Mouse (Mus musculus) MEL (cell line): Measurements from ENCODE around the gene Tsn. TPM values are rescaled to one million over a fixed set of nuclear protein-coding genes. Genes with fewer than 3 reads are reported as not detected.

Experiments used
- DNase-seq: peaks from one replicate; pipeline ENCODE4 v3.0.0; 2011; ENCODE audit warnings: low read depth, low spot score
- H3K27ac ChIP-seq: 2 replicates; pipeline ENCODE4 v1.5.1; 2012; ENCODE audit warnings: low read depth, mild to moderate bottlenecking, control low read depth, low read length, moderate library complexity; ENCODE audit not compliant: control insufficient read depth
- H3K27me3 ChIP-seq, 2 experiments: fragments of 150-350 bp in 1 of 2; sonication (generic) in 1 of 2; 2 replicates each; pipeline ENCODE4 v1.6.1; 2012; ENCODE audit warnings: low read length in 2 of 2, mild to moderate bottlenecking in 2 of 2, improper control_type of control experiment in 1 of 2, moderate library complexity in 1 of 2; ENCODE audit not compliant: insufficient read depth in 2 of 2, control insufficient read depth in 1 of 2
- H3K36me3 ChIP-seq, 2 experiments: 2 replicates each; pipeline ENCODE4 v1.6.1; 2012 to 2014; ENCODE audit warnings: low read length in 2 of 2, improper control_type of control experiment in 1 of 2, inconsistent platforms in 1 of 2, mild to moderate bottlenecking in 1 of 2; ENCODE audit not compliant: insufficient read depth in 2 of 2, control insufficient read depth in 1 of 2
- H3K4me1 ChIP-seq, 2 experiments: fragments of 150-350 bp in 1 of 2; sonication (generic) in 1 of 2; 2 replicates each; pipeline ENCODE4 v1.6.1; 2012; ENCODE audit warnings: low read length in 2 of 2, improper control_type of control experiment in 1 of 2, mild to moderate bottlenecking in 1 of 2; ENCODE audit not compliant: insufficient read depth in 2 of 2, control insufficient read depth in 1 of 2
- H3K4me3 ChIP-seq, 2 experiments: fragments of 150-350 bp in 1 of 2; sonication (generic) in 1 of 2; 2 replicates each; pipeline ENCODE4 v1.5.1; 2012; ENCODE audit warnings: low read depth in 2 of 2, low read length in 2 of 2, mild to moderate bottlenecking in 2 of 2, moderate library complexity in 2 of 2, control low read depth in 1 of 2, improper control_type of control experiment in 1 of 2; ENCODE audit not compliant: control insufficient read depth in 1 of 2, insufficient read depth in 1 of 2
- H3K79me2 ChIP-seq: 2 replicates; pipeline ENCODE4 v1.6.1; 2012; ENCODE audit warnings: mild to moderate bottlenecking, low read length, moderate library complexity; ENCODE audit not compliant: control insufficient read depth, poor library complexity, insufficient read depth
- H3K9ac ChIP-seq: 2 replicates; pipeline ENCODE4 v1.6.1; 2012; ENCODE audit warnings: low read depth, mild to moderate bottlenecking, control low read depth, low read length, moderate library complexity; ENCODE audit not compliant: control insufficient read depth, poor library complexity, severe bottlenecking
- H3K9me3 ChIP-seq: fragments of 150-350 bp; sonication (generic); replicated peaks from 2 replicates; pipeline ENCODE4 v1.6.1; 2012; ENCODE audit warnings: mild to moderate bottlenecking, low read length, improper control_type of control experiment, moderate library complexity; ENCODE audit not compliant: insufficient read depth
- BHLHE40 ChIP-seq: IDR thresholded peaks from 2 replicates; pipeline ENCODE4 v1.6.1; 2012; ENCODE audit warnings: low read depth, mild to moderate bottlenecking, inconsistent platforms, low read length, improper control_type of control experiment, borderline replicate concordance
- CHD1 ChIP-seq: IDR thresholded peaks from 2 replicates; pipeline ENCODE4 v1.6.1; 2012; ENCODE audit warnings: low read depth, mild to moderate bottlenecking, inconsistent platforms, low read length, improper control_type of control experiment
- ELF1 ChIP-seq: IDR thresholded peaks from 2 replicates; pipeline ENCODE4 v1.6.1; 2014; ENCODE audit warnings: low read depth, mild to moderate bottlenecking, inconsistent platforms, low read length, improper control_type of control experiment, moderate library complexity
- GABPA ChIP-seq: IDR thresholded peaks from 2 replicates; pipeline ENCODE4 v1.6.1; 2012; ENCODE audit warnings: low read depth, mild to moderate bottlenecking, inconsistent platforms, low read length, improper control_type of control experiment, moderate library complexity
- GATA1 ChIP-seq: IDR thresholded peaks from 2 replicates; pipeline ENCODE4 v1.6.1; 2011; ENCODE audit warnings: low read depth, low read length, improper control_type of control experiment
- MAFK ChIP-seq: IDR thresholded peaks from 2 replicates; pipeline ENCODE4 v1.6.1; 2011; ENCODE audit warnings: low read depth, mild to moderate bottlenecking, low read length, improper control_type of control experiment, borderline replicate concordance
- MAX ChIP-seq: IDR thresholded peaks from 2 replicates; pipeline ENCODE4 v1.6.1; 2011; ENCODE audit warnings: low read length, improper control_type of control experiment
- MAZ ChIP-seq: IDR thresholded peaks from 2 replicates; pipeline ENCODE4 v1.6.1; 2012; ENCODE audit warnings: low read depth, mild to moderate bottlenecking, inconsistent platforms, low read length, improper control_type of control experiment
- MEF2A ChIP-seq: IDR thresholded peaks from 2 replicates; pipeline ENCODE4 v1.6.1; 2014; ENCODE audit warnings: low read depth, mild to moderate bottlenecking, inconsistent platforms, low read length, improper control_type of control experiment; ENCODE audit not compliant: poor library complexity, insufficient replicate concordance, severe bottlenecking; ENCODE audit errors: extremely low read depth
- MXI1 ChIP-seq: IDR thresholded peaks from 2 replicates; pipeline ENCODE4 v1.6.1; 2011; ENCODE audit warnings: mild to moderate bottlenecking, low read depth, low read length, improper control_type of control experiment
- MYB ChIP-seq: IDR thresholded peaks from 2 replicates; pipeline ENCODE4 v1.6.1; 2011; ENCODE audit warnings: mild to moderate bottlenecking, low read depth, low read length, improper control_type of control experiment
- NELFE ChIP-seq: IDR thresholded peaks from 2 replicates; pipeline ENCODE4 v1.6.1; 2011; ENCODE audit warnings: low read depth, low read length, improper control_type of control experiment
- POLR2A ChIP-seq, 2 experiments: IDR thresholded peaks; 2 replicates each; pipeline ENCODE4 v1.6.1; 2011 to 2012; ENCODE audit warnings: low read length in 2 of 2, mild to moderate bottlenecking in 2 of 2, control low read depth in 1 of 2, improper control_type of control experiment in 1 of 2, low read depth in 1 of 2, moderate library complexity in 1 of 2; ENCODE audit not compliant: control insufficient read depth in 1 of 2, insufficient read depth in 1 of 2, poor library complexity in 1 of 2
- POLR2AphosphoS5 ChIP-seq: IDR thresholded peaks from 2 replicates; pipeline ENCODE4 v1.6.1; 2012; ENCODE audit warnings: low read depth, borderline replicate concordance, mild to moderate bottlenecking, inconsistent platforms, low read length, moderate library complexity, mixed read lengths
- RAD21 ChIP-seq: IDR thresholded peaks from 2 replicates; pipeline ENCODE4 v1.6.1; 2011; ENCODE audit warnings: mild to moderate bottlenecking, low read depth, low read length, improper control_type of control experiment
- RCOR1 ChIP-seq: IDR thresholded peaks from 2 replicates; pipeline ENCODE4 v1.6.1; 2012; ENCODE audit warnings: low read depth, mild to moderate bottlenecking, inconsistent platforms, low read length, improper control_type of control experiment
- SIN3A ChIP-seq: IDR thresholded peaks from 2 replicates; pipeline ENCODE4 v1.6.1; 2012; ENCODE audit warnings: low read length, improper control_type of control experiment, inconsistent platforms
- SMC3 ChIP-seq: IDR thresholded peaks from 2 replicates; pipeline ENCODE4 v1.6.1; 2011; ENCODE audit warnings: low read depth, low read length, improper control_type of control experiment
- TAL1 ChIP-seq: IDR thresholded peaks from 2 replicates; pipeline ENCODE4 v1.6.1; 2012; ENCODE audit warnings: mild to moderate bottlenecking, inconsistent platforms, low read length, moderate library complexity, mixed read lengths
- TBP ChIP-seq: IDR thresholded peaks from 2 replicates; pipeline ENCODE4 v1.8.0; 2011; ENCODE audit warnings: low read depth, low read length, improper control_type of control experiment
- TCF12 ChIP-seq: IDR thresholded peaks from 2 replicates; pipeline ENCODE4 v1.6.1; 2014; ENCODE audit warnings: low read depth, mild to moderate bottlenecking, inconsistent platforms, low read length, improper control_type of control experiment, moderate library complexity
- UBTF ChIP-seq: IDR thresholded peaks from 2 replicates; pipeline ENCODE4 v1.6.1; 2012; ENCODE audit warnings: low read depth, mild to moderate bottlenecking, inconsistent platforms, low read length, improper control_type of control experiment, moderate library complexity, borderline replicate concordance; ENCODE audit not compliant: insufficient read depth
- USF2 ChIP-seq, 2 experiments: IDR thresholded peaks; 2 replicates each; pipeline ENCODE4 v1.6.1; 2011 to 2012; ENCODE audit warnings: improper control_type of control experiment in 2 of 2, low read length in 2 of 2, borderline replicate concordance in 1 of 2, inconsistent platforms in 1 of 2, low read depth in 1 of 2, mild to moderate bottlenecking in 1 of 2; ENCODE audit not compliant: insufficient read depth in 1 of 2
- ZKSCAN1 ChIP-seq: IDR thresholded peaks from 2 replicates; pipeline ENCODE4 v1.6.1; 2012; ENCODE audit warnings: low read depth, mild to moderate bottlenecking, inconsistent platforms, low read length, improper control_type of control experiment, moderate library complexity
- polyA plus RNA-seq, 2 experiments: library from polyadenylated mRNA; stranded (reverse) in 1 of 2; unstranded in 1 of 2; fragments of >175 nt in 1 of 2; fragments of >200 nt in 1 of 2; gene quantifications; 2 replicates each; pipeline versions ENCODE4 v1.2.1 to v1.2.4; 2012; ENCODE audit warnings: low replicate concordance in 2 of 2, low read depth in 1 of 2; ENCODE audit not compliant: insufficient read length in 2 of 2, insufficient read depth in 1 of 2, missing spikeins in 1 of 2
- total RNA-seq: library from RNA; depleted of rRNA; stranded (reverse); fragments of 300-350 nt; gene quantifications from 2 replicates; pipeline ENCODE4 v1.2.3, GENCODE M21; 2012

Gene Tsn
- total and polyA plus RNA-seq, 3 experiments: 119 to 378 (median 167) TPM

GRCm38 (mm10) chr1:118343649-118344435 lies 32.3 kb upstream of the Tsn start:
- Histone ChIP-seq H3K36me3 (no peaks in the 10 kb centered on the region), H3K4me3 (no peak overlapping the region), H3K4me1 (no peaks in the 10 kb centered on the region), H3K79me2 (no peaks in the 10 kb centered on the region), H3K27me3 (no peaks in the 10 kb centered on the region), H3K9me3 (no peaks in the 10 kb centered on the region), H3K27ac (no peak overlapping the region), H3K9ac (no peak overlapping the region)
- TF ChIP-seq POLR2AphosphoS5 (no peak), USF2 (IDR thresholded peaks at IDR 0.05; ENCODE audit: borderline replicate concordance in 1 of 2, insufficient read depth in 1 of 2, low read depth in 1 of 2, low read length in 2 of 2) (no peak), POLR2A (IDR thresholded peaks at IDR 0.05; ENCODE audit: control insufficient read depth in 1 of 2, insufficient read depth in 1 of 2, low read depth in 1 of 2, low read length in 2 of 2, poor library complexity in 1 of 2) (no peak), MAX (no peak), RAD21 (no peak), NELFE (no peak), CHD1 (no peak), MAFK (no peak), SMC3 (no peak), SIN3A (no peak), MAZ (no peak), TCF12 (no peak), GATA1 (no peak), BHLHE40 (no peak)
- no peak for DNase-seq

DNA sequence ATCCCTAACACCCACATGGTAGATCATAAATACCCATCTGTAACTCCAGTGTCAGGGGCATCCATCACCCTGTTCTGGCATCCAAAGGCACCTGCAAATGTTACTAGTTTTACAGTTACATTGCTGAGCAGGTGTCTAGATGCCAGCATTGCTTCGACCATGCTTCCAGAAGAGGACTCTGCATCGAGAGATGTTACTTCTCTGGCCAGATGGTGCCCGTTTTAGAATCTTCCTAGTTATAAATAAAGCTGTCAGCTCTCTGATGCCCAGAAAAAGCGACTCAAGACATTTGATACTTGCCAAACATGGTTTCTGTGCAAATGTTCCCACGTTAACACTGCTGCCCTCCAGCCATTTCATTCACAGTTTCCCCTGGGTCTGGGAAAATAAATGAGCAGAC lies 26.4 kb upstream of the Tsn start:
- Histone ChIP-seq H3K27ac (no peak overlapping the region), H3K27me3 (no peaks in the 10 kb centered on the region), H3K36me3 (peaks cover 0 to 6% of the 10 kb centered on the region in 2 experiments; a peak in 2 of 4 replicates), H3K9me3 (no peaks in the 10 kb centered on the region), H3K4me1 (no peaks in the 10 kb centered on the region), H3K79me2 (no peaks in the 10 kb centered on the region), H3K4me3 (no peak overlapping the region), H3K9ac (no peak overlapping the region)
- no peak for DNase-seq
- TF ChIP-seq SIN3A: no peak
- no peak for TF ChIP-seq POLR2A (IDR thresholded peaks at IDR 0.05; ENCODE audit: control insufficient read depth in 1 of 2, insufficient read depth in 1 of 2, low read depth in 1 of 2, low read length in 2 of 2, poor library complexity in 1 of 2)
- no peak for TF ChIP-seq GABPA
- no peak for TF ChIP-seq MEF2A
- TF ChIP-seq RCOR1: no peak
- TF ChIP-seq GATA1: no peak
- TF ChIP-seq TCF12: no peak
- no peak for TF ChIP-seq NELFE
- TF ChIP-seq ZKSCAN1: no peak
- no peak for TF ChIP-seq TBP
- no peak for TF ChIP-seq RAD21
- no peak for TF ChIP-seq MAFK
- TF ChIP-seq ELF1: no peak
- TF ChIP-seq MYB: no peak
- no peak for TF ChIP-seq MXI1
- TF ChIP-seq UBTF: no peak
- no peak for TF ChIP-seq TAL1
